Mouse (Mus musculus): Measurements from ENCODE around the gene Itgax.

Itgax gene

GRCm38 (mm10) chr7:128128741-128129720 lies at the start of gene Itgax:
Gene Itgax (plus strand): TSS chr7:128129547.
- DNase-seq (ENCODE audit: extremely low read depth, low read depth), result no peak

GRCm38 (mm10) chr7:128080012-128080411 lies 49.3 kb upstream of the Itgax start:
- no peak for DNase-seq (ENCODE audit: extremely low read depth, low read depth)

GRCm38 (mm10) chr7:128089141-128089540 lies 40.2 kb upstream of the Itgax start:
- no peak for DNase-seq (ENCODE audit: extremely low read depth, low read depth)

GRCm38 (mm10) chr7:128098135-128098534 lies 31.2 kb upstream of the Itgax start:
- DNase-seq (ENCODE audit: extremely low read depth, low read depth), result no peak

- no peak for DNase-seq (ENCODE audit: extremely low read depth, low read depth)
These were observed 28.5 kb upstream of the Itgax start for GRCm38 (mm10) chr7:128100742-128101357.

- DNase-seq (ENCODE audit: extremely low read depth, low read depth), result no peak
These were observed 24.1 kb upstream of the Itgax start for GRCm38 (mm10) chr7:128105246-128105645.

GRCm38 (mm10) chr7:128107462-128107861 lies 21.9 kb upstream of the Itgax start:
- no peak for DNase-seq (ENCODE audit: extremely low read depth, low read depth)

- DNase-seq (ENCODE audit: extremely low read depth, low read depth), result no peak
These were observed 19.0 kb upstream of the Itgax start for GRCm38 (mm10) chr7:128110314-128110713.

GRCm38 (mm10) chr7:128112131-128112530 lies 17.2 kb upstream of the Itgax start:
- DNase-seq (ENCODE audit: extremely low read depth, low read depth), result no peak

- no peak for DNase-seq (ENCODE audit: extremely low read depth, low read depth)
These were observed 14.8 kb upstream of the Itgax start for GRCm38 (mm10) chr7:128114371-128115105.

GRCm38 (mm10) chr7:128115211-128115958 lies 14.0 kb upstream of the Itgax start:
- DNase-seq (ENCODE audit: extremely low read depth, low read depth), result no peak

GRCm38 (mm10) chr7:128116396-128116795 lies 13.0 kb upstream of the Itgax start:
- no peak for DNase-seq (ENCODE audit: extremely low read depth, low read depth)

- DNase-seq (ENCODE audit: extremely low read depth, low read depth), result no peak
These were observed 9.4 kb upstream of the Itgax start for GRCm38 (mm10) chr7:128119726-128120490.

- peak; percentile 31 for DNase-seq (ENCODE audit: extremely low read depth, low read depth)
These were observed 2.8 kb downstream of the Itgax start for GRCm38 (mm10) chr7:128132148-128132547.

GRCm38 (mm10) chr7:128133596-128133995 lies 4.2 kb downstream of the Itgax start:
- peak; percentile 75 for DNase-seq (ENCODE audit: extremely low read depth, low read depth)

- no peak for DNase-seq (ENCODE audit: extremely low read depth, low read depth)
These were observed 7.6 kb downstream of the Itgax start for GRCm38 (mm10) chr7:128136927-128137326.

GRCm38 (mm10) chr7:128139611-128140010 lies 10.3 kb downstream of the Itgax start:
- no peak for DNase-seq (ENCODE audit: extremely low read depth, low read depth)

GRCm38 (mm10) chr7:128150970-128151369 lies 21.6 kb downstream of the Itgax start:
- no peak for DNase-seq (ENCODE audit: extremely low read depth, low read depth)

- no peak for DNase-seq (ENCODE audit: extremely low read depth, low read depth)
These were observed 24.7 kb downstream of the Itgax start, which contains the start of gene Itgad for GRCm38 (mm10) chr7:128154076-128154475. Gene Itgad (plus strand): TSS chr7:128154376.

- DNase-seq (ENCODE audit: extremely low read depth, low read depth), result no peak
These were observed 25.6 kb downstream of the Itgax start for GRCm38 (mm10) chr7:128154924-128155323.

Data from MEL-GATA-1-ER (cell line).